Mouse (Mus musculus): ENCODE results near the gene Tmem63c. TPM values are rescaled to one million over a fixed set of nuclear protein-coding genes. Genes with fewer than 3 reads are reported as not detected.
A peak's percentile ranks its signal among the peaks of the same experiment; 100 is the strongest.

Gene Tmem63c
- polyA plus RNA-seq, 1 experiment from 2014 or later: 9.1 TPM

DNA sequence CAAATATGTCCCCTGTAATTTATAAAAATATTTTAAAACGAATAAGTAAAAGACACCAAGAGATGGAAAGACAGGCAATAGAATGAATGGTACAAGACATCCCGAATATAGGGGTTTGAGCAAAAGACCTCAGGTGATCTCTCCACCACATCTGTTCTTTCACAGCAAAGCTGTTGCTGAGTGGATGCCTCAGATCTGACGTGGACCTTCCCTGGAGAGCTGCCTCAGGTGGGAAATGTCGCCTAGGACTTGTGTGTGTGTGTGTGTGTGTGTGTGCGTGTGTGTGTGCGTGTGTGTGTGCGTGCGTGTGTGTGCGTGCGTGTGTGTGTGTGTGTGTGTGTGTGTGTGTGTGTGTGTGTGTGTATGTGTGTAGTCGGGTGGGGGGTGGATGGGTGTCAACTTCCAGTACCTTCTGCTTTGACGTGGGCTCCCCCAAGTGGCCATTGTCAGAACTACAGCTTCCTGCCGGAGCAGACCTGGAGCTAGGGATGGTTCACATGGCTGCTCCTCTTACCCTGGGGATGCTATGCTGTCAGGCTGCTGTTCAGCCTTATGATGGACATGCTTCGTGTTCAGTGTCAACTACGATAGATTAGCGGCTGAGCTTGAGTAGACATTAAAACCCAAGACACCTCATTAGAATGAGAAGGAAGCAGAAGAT lies 31.7 kb downstream of the Tmem63c start:
- peak; percentile 34; the same call in 1 of the 2 replicates for ATAC-seq (ENCODE audit: low FRiP score, low TSS enrichment)
- Histone ChIP-seq H3K27ac (replicated peaks; ENCODE audit: low read depth, low read length) (no peak overlapping the region; the same call in 1 of the 2 replicates), H3K9ac (replicated peaks; ENCODE audit: low read length) (no peak overlapping the region), H3K27me3 (ENCODE audit: control insufficient read depth, insufficient read depth, low read length) (peaks cover 4% of the 10 kb centered on the region; the same call in 1 of the 2 replicates), H3K36me3 (ENCODE audit: control insufficient read depth, insufficient read depth, low read length) (no peaks in the 10 kb centered on the region), H3K4me3 (replicated peaks; ENCODE audit: low read depth, low read length) (no peak overlapping the region), H3K9me3 (ENCODE audit: control insufficient read depth, low read length) (no peaks in the 10 kb centered on the region), H3K4me2 (ENCODE audit: low read length) (peak overlapping the region; percentile 6; the same call in 1 of the 2 replicates), H3K4me1 (ENCODE audit: control insufficient read depth, insufficient read depth, low read length) (no peaks in the 10 kb centered on the region)
- DNase-seq: peak; percentile 86
- 29% methylated on average over 13 of the region's 16 CpGs for WGBS

DNA sequence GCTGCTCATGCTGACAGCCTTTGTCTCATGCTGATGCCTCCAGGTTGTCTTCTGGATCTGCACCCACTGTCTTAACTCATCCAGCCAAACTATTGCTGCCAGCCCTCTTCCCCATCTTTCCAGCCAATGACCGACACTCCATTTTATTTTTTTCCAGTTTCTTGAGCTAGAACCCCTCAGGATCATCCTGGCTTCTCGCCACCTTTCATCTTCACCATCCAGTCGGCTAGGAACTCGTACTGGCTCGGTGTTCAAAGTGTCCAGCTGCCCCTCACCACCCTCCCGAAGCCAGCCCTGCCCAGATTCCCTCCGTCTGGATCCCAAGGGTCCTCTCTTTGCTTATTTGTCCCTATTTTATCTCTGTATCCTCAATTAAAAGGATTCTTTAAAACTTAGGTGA lies 33.7 kb downstream of the Tmem63c start:
- no peak overlapping the region for H3K9ac ChIP-seq (replicated peaks; ENCODE audit: low read length)
- H3K4me2 ChIP-seq (ENCODE audit: low read length): no peak overlapping the region
- no peak overlapping the region for H3K4me3 ChIP-seq (replicated peaks; ENCODE audit: low read depth, low read length)
- 74% methylated on average over 7 of the region's 7 CpGs for WGBS
- no peaks in the 10 kb centered on the region for H3K36me3 ChIP-seq (ENCODE audit: control insufficient read depth, insufficient read depth, low read length)
- H3K27me3 ChIP-seq (ENCODE audit: control insufficient read depth, insufficient read depth, low read length): peaks cover 4% of the 10 kb centered on the region; the same call in 1 of the 2 replicates
- no peak for ATAC-seq (ENCODE audit: low FRiP score, low TSS enrichment)
- DNase-seq: no peak
- no peak overlapping the region for H3K27ac ChIP-seq (replicated peaks; ENCODE audit: low read depth, low read length)
- no peaks in the 10 kb centered on the region for H3K9me3 ChIP-seq (ENCODE audit: control insufficient read depth, low read length)
- no peaks in the 10 kb centered on the region for H3K4me1 ChIP-seq (ENCODE audit: control insufficient read depth, insufficient read depth, low read length)

DNA sequence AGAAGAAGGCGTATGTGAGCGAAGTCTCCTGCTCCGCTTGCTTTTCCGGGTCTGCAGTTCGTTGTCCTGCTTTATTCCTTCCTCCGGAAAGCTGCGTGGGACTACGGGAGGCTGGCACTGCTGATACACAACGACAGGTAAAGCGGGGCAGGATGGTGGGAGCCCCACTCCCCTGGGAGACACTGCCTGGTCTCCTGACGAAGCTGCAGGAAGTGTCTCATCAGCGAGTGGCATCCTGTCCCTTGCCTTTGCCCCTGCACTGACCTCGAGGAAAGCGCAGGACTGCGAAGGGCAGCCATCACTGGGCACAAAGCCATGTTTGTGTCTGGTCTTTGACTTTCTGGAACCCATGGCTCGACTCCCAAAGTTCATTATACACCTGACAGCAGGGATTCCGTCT lies 35.9 kb downstream of the Tmem63c start:
- H3K4me1 ChIP-seq (ENCODE audit: control insufficient read depth, insufficient read depth, low read length): no peaks in the 10 kb centered on the region
- no peaks in the 10 kb centered on the region for H3K36me3 ChIP-seq (ENCODE audit: control insufficient read depth, insufficient read depth, low read length)
- no peak overlapping the region for H3K27ac ChIP-seq (replicated peaks; ENCODE audit: low read depth, low read length)
- DNase-seq: no peak
- no peak for ATAC-seq (ENCODE audit: low FRiP score, low TSS enrichment)
- H3K9me3 ChIP-seq (ENCODE audit: control insufficient read depth, low read length): no peaks in the 10 kb centered on the region
- peaks cover 4% of the 10 kb centered on the region; the same call in 1 of the 2 replicates for H3K27me3 ChIP-seq (ENCODE audit: control insufficient read depth, insufficient read depth, low read length)
- WGBS: 77% methylated on average over 17 of the region's 17 CpGs
- no peak overlapping the region for H3K4me2 ChIP-seq (ENCODE audit: low read length)
- no peak overlapping the region for H3K9ac ChIP-seq (replicated peaks; ENCODE audit: low read length)
- H3K4me3 ChIP-seq (replicated peaks; ENCODE audit: low read depth, low read length): no peak overlapping the region

DNA sequence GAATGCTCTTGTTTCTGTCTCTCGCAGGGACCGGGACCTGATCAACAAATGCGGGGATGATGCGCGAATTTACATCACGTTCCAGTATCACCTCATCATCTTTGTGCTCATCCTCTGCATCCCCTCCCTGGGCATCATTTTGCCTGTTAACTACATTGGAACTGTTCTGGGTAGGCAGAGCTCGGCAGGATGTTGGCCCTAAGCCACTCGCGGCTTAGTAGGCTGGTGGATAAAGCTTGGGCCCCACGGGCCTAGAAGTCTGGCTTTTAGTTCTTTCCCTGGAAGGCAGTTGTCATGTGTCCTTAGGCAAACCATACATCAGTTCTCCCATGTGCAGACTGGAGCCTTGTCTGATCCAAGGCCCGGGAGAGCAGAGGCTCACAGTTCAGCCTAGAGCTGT lies 44.3 kb downstream of the Tmem63c start:
- H3K4me3 ChIP-seq (replicated peaks; ENCODE audit: low read depth, low read length): no peak overlapping the region
- H3K27ac ChIP-seq (replicated peaks; ENCODE audit: low read depth, low read length): no peak overlapping the region
- ATAC-seq (ENCODE audit: low FRiP score, low TSS enrichment): no peak
- DNase-seq: no peak
- no peaks in the 10 kb centered on the region for H3K27me3 ChIP-seq (ENCODE audit: control insufficient read depth, insufficient read depth, low read length)
- 84% methylated on average over 11 of the region's 11 CpGs for WGBS
- no peak overlapping the region for H3K9ac ChIP-seq (replicated peaks; ENCODE audit: low read length)
- H3K4me1 ChIP-seq (ENCODE audit: control insufficient read depth, insufficient read depth, low read length): no peaks in the 10 kb centered on the region
- no peaks in the 10 kb centered on the region for H3K36me3 ChIP-seq (ENCODE audit: control insufficient read depth, insufficient read depth, low read length)
- H3K4me2 ChIP-seq (ENCODE audit: low read length): no peak overlapping the region
- no peaks in the 10 kb centered on the region for H3K9me3 ChIP-seq (ENCODE audit: control insufficient read depth, low read length)

DNA sequence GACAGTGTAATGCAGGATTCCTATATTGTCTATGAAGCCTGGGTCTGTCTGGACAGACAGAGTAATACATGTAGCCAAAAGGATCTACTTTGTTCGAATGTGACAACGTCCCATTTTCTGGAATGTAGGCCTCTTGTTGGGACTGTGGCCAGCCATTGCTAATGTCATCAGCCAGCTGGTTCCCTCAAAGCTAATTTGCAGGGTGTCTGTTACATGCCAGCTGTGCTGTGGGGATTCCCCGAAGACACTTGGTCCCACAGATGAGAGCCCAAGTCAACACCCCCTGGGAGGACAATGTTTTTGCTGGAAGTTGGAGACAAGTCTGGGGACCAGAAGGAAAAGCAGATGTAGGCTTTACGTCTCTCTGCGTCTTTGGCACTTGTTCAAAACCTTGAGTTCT lies 45.3 kb downstream of the Tmem63c start:
- H3K27ac ChIP-seq (replicated peaks; ENCODE audit: low read depth, low read length): no peak overlapping the region
- H3K36me3 ChIP-seq (ENCODE audit: control insufficient read depth, insufficient read depth, low read length): no peaks in the 10 kb centered on the region
- 92% methylated on average over 5 of the region's 5 CpGs for WGBS
- H3K27me3 ChIP-seq (ENCODE audit: control insufficient read depth, insufficient read depth, low read length): no peaks in the 10 kb centered on the region
- H3K4me2 ChIP-seq (ENCODE audit: low read length): no peak overlapping the region
- no peak overlapping the region for H3K9ac ChIP-seq (replicated peaks; ENCODE audit: low read length)
- no peak overlapping the region for H3K4me3 ChIP-seq (replicated peaks; ENCODE audit: low read depth, low read length)
- ATAC-seq (ENCODE audit: low FRiP score, low TSS enrichment) (no peak), DNase-seq (no peak)
- H3K4me1 ChIP-seq (ENCODE audit: control insufficient read depth, insufficient read depth, low read length): no peaks in the 10 kb centered on the region
- H3K9me3 ChIP-seq (ENCODE audit: control insufficient read depth, low read length): no peaks in the 10 kb centered on the region

DNA sequence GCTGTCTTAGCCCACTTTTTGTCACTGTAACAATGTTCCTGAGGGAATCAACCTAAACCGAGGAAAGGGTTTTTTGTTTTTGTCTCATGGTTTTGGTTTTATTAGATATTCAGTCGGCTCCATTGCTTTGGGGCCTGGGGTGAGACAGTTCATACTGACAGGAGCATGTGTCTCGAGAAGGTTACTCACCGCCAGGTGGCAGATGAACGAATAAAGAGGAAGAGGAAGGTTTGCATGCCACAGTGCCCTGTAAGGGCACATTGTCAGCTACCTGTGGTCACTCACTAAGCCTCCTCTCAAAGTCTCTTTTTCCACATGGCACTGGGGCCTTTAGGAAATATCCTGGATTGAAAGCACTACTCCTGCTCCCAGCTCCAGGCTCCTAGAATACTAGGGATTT lies 49.4 kb downstream of the Tmem63c start:
- no peak overlapping the region for H3K4me2 ChIP-seq (ENCODE audit: low read length)
- no peak overlapping the region for H3K9ac ChIP-seq (replicated peaks; ENCODE audit: low read length)
- WGBS: 85% methylated on average over 5 of the region's 5 CpGs
- no peak for ATAC-seq (ENCODE audit: low FRiP score, low TSS enrichment)
- no peaks in the 10 kb centered on the region for H3K27me3 ChIP-seq (ENCODE audit: control insufficient read depth, insufficient read depth, low read length)
- peaks cover 18% of the 10 kb centered on the region for H3K36me3 ChIP-seq (ENCODE audit: control insufficient read depth, insufficient read depth, low read length)
- no peak for DNase-seq
- H3K27ac ChIP-seq (replicated peaks; ENCODE audit: low read depth, low read length): no peak overlapping the region
- H3K4me3 ChIP-seq (replicated peaks; ENCODE audit: low read depth, low read length): no peak overlapping the region
- H3K4me1 ChIP-seq (ENCODE audit: control insufficient read depth, insufficient read depth, low read length): no peaks in the 10 kb centered on the region
- H3K9me3 ChIP-seq (ENCODE audit: control insufficient read depth, low read length): no peaks in the 10 kb centered on the region

DNA sequence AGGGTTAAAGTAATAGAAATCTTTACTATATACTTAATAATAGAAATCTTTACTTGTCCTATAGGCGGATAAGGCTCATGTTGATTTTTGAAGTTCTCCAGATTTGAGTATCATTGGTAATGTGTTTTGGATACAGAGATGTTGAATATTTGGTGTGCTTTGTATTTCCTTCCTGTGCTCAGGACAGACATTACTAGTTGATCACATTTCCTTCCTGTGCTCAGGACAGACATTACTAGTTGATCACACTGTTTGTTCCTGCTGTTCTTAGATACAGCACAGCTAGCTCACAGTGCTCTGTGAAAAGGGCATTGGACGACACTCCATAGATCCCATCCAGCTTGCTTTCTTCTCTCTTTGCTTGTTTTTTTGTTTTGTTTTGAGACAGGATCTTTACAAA lies 55.5 kb downstream of the Tmem63c start:
- H3K4me2 ChIP-seq (ENCODE audit: low read length): no peak overlapping the region
- no peaks in the 10 kb centered on the region for H3K4me1 ChIP-seq (ENCODE audit: control insufficient read depth, insufficient read depth, low read length)
- DNase-seq: no peak
- no peak overlapping the region for H3K27ac ChIP-seq (replicated peaks; ENCODE audit: low read depth, low read length)
- no peak overlapping the region for H3K4me3 ChIP-seq (replicated peaks; ENCODE audit: low read depth, low read length)
- H3K36me3 ChIP-seq (ENCODE audit: control insufficient read depth, insufficient read depth, low read length): peaks cover 23% of the 10 kb centered on the region
- 91% methylated on average over 2 of the region's 2 CpGs for WGBS
- no peak overlapping the region for H3K9ac ChIP-seq (replicated peaks; ENCODE audit: low read length)
- H3K27me3 ChIP-seq (ENCODE audit: control insufficient read depth, insufficient read depth, low read length): no peaks in the 10 kb centered on the region
- no peak for ATAC-seq (ENCODE audit: low FRiP score, low TSS enrichment)
- no peaks in the 10 kb centered on the region for H3K9me3 ChIP-seq (ENCODE audit: control insufficient read depth, low read length)

DNA sequence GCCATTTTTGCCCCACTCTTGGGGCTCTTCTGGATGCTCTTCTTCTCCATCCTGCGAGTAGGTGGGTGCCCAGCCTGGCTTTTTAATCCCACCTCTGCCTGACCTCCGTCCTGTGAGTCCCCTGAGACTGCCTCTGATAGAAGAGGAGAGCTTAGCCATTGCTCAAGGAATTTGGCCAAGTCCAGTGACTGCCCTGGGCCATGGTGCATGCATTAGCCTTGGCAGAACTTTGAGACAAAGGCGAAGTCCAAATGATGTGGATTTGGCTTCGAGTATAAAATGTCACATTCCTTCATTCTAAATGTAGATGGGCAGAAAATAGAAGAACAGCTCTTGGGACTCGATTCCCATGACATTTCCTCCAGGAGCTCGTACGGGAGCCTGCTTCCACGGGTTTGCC lies 61.7 kb downstream of the Tmem63c start:
- WGBS: 86% methylated on average over 8 of the region's 8 CpGs

DNA sequence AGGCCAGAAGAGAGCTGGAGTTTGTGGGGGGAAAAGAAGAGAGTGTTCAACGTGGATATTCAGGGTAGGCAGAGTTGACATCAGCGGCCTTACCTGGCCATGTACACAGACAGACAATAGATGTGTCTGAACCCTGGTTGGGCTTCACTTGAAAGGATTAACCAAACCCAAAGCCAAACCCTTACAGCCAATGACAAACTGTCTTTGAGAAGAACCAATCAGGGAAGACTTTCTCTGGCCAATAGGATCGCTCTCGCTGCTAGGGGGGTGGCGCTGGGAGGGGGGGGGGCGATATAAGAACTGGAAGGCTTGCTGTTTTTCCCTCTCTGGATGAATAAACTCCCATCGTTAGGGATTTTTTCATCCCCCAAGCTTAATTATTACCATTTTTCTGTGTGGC lies 66.1 kb downstream of the Tmem63c start:
- 0 out of 2 replicates have a peak, but pooled peaks cover 3% of the 10 kb centered on the region for H3K36me3 ChIP-seq (ENCODE audit: control insufficient read depth, insufficient read depth, low read length)
- 59% methylated on average over 7 of the region's 7 CpGs for WGBS
- H3K27ac ChIP-seq (replicated peaks; ENCODE audit: low read depth, low read length): no peak overlapping the region
- no peaks in the 10 kb centered on the region for H3K4me1 ChIP-seq (ENCODE audit: control insufficient read depth, insufficient read depth, low read length)
- no peaks in the 10 kb centered on the region for H3K9me3 ChIP-seq (ENCODE audit: control insufficient read depth, low read length)
- no peak for ATAC-seq (ENCODE audit: low FRiP score, low TSS enrichment)
- no peak overlapping the region for H3K9ac ChIP-seq (replicated peaks; ENCODE audit: low read length)
- H3K4me2 ChIP-seq (ENCODE audit: low read length): no peak overlapping the region
- H3K4me3 ChIP-seq (replicated peaks; ENCODE audit: low read depth, low read length): no peak overlapping the region
- no peak for DNase-seq
- H3K27me3 ChIP-seq (ENCODE audit: control insufficient read depth, insufficient read depth, low read length): no peaks in the 10 kb centered on the region

More for the DNA sequence above, 61.7 kb downstream of the Tmem63c start:
- Histone ChIP-seq H3K36me3 (ENCODE audit: control insufficient read depth, insufficient read depth, low read length) (no peaks in the 10 kb centered on the region), H3K27me3 (ENCODE audit: control insufficient read depth, insufficient read depth, low read length) (no peaks in the 10 kb centered on the region), H3K4me3 (replicated peaks; ENCODE audit: low read depth, low read length) (no peak overlapping the region), H3K4me2 (ENCODE audit: low read length) (no peak overlapping the region), H3K9me3 (ENCODE audit: control insufficient read depth, low read length) (no peaks in the 10 kb centered on the region), H3K27ac (replicated peaks; ENCODE audit: low read depth, low read length) (no peak overlapping the region), H3K4me1 (ENCODE audit: control insufficient read depth, insufficient read depth, low read length) (no peaks in the 10 kb centered on the region), H3K9ac (replicated peaks; ENCODE audit: low read length) (no peak overlapping the region)
- DNase-seq: no peak
- no peak for ATAC-seq (ENCODE audit: low FRiP score, low TSS enrichment)
